Mouse (Mus musculus): Measurements from ENCODE around the gene Nova1. TPM values are rescaled to one million over a fixed set of nuclear protein-coding genes. Genes with fewer than 3 reads are reported as not detected.

The Nova1 gene
- polyA plus RNA-seq, 1 experiment from 2014 or later, result 1.5 TPM

DNA sequence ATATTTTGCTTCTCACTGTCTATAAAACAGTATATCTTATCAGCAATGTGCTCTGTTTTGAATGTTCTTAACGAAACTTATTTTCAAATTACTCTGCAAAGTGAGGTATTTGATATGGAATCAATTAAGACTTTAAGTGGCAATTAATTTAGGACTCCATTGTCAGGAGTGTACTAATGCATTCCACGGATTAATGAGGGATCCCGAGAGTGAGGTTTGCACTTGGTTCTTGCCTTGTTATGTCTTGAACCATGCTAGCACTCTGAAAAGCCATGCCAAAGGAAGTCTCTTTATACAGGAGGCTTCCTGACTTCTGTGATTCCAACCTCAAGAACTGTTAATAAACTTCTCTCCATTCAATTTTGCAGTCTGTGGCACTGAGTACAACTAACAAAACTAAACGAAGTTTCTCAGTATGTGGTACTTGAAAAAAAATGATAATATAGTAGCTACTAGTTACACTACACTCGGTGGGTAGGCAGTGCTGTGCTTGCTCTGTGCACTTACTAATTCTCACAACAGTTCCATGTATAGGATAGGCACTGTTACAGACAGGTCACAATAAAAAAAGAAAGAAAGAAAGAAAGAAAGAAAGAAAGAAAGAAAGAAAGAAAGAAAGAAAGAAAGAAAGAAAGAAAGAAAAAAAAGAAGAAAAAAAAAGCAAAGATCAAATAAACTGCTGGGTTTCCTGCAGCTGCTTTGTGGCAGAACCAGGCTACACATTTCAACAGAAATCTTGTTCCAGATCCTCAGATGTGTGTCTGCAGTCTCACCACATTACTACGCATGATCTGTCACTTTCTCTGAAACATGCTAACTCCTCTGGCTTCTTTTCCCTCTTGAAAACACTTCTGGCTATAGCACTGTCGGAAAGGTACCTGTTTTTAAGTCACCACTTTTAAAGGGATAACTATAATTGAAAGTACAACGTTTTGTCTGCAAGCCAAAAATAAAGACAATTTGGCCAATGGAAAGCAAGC is 36.1 kb downstream of the Nova1 start:
- no peaks in the 10 kb centered on the region for H3K36me3 ChIP-seq (ENCODE audit: control insufficient read depth, insufficient read depth, low read length)
- H3K27me3 ChIP-seq (replicated peaks; ENCODE audit: control insufficient read depth, insufficient read depth, low read length), result no peaks in the 10 kb centered on the region
- H3K4me1 ChIP-seq (ENCODE audit: control insufficient read depth, insufficient read depth, low read length), result no peaks in the 10 kb centered on the region
- H3K4me3 ChIP-seq (ENCODE audit: low read depth, low read length), result no peak overlapping the region
- no peak for ATAC-seq (ENCODE audit: low read depth)
- H3K9ac ChIP-seq (ENCODE audit: low read depth, low read length), result no peak overlapping the region
- no peaks in the 10 kb centered on the region for H3K9me3 ChIP-seq (ENCODE audit: control insufficient read depth, low read length)
- no peak overlapping the region for H3K27ac ChIP-seq (replicated peaks; ENCODE audit: low read depth, low read length)
- H3K4me2 ChIP-seq (ENCODE audit: low read depth, low read length), result no peak overlapping the region
- 62% methylated on average over 8 of the region's 8 CpGs for WGBS
- no peak for DNase-seq (ENCODE audit: low spot score)

DNA sequence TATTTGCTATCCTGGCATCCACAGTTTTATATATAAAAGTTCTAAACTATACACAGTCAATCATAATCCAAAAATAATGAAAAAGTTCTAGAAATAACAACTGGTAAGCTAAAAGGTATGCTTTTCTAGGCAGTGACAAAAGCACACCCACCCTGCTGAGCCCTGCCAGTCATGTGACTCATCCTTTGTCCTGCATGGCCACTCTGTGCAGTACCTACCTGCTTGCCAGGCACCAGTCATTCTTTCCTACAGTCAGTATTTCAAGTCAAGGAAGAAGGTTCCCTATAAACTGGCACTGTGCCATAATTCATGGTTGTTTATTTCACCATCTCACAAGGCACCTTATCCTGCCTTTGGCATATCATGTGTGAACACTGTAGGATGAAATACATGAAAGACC is 37.2 kb downstream of the Nova1 start:
- no peaks in the 10 kb centered on the region for H3K9me3 ChIP-seq (ENCODE audit: control insufficient read depth, low read length)
- no peaks in the 10 kb centered on the region for H3K36me3 ChIP-seq (ENCODE audit: control insufficient read depth, insufficient read depth, low read length)
- ATAC-seq (ENCODE audit: low read depth) (no peak), DNase-seq (ENCODE audit: low spot score) (no peak)
- H3K4me3 ChIP-seq (ENCODE audit: low read depth, low read length), result no peak overlapping the region
- no peak overlapping the region for H3K27ac ChIP-seq (replicated peaks; ENCODE audit: low read depth, low read length)
- H3K9ac ChIP-seq (ENCODE audit: low read depth, low read length), result no peak overlapping the region
- no peaks in the 10 kb centered on the region for H3K27me3 ChIP-seq (replicated peaks; ENCODE audit: control insufficient read depth, insufficient read depth, low read length)
- no peaks in the 10 kb centered on the region for H3K4me1 ChIP-seq (ENCODE audit: control insufficient read depth, insufficient read depth, low read length)
- no peak overlapping the region for H3K4me2 ChIP-seq (ENCODE audit: low read depth, low read length)

DNA sequence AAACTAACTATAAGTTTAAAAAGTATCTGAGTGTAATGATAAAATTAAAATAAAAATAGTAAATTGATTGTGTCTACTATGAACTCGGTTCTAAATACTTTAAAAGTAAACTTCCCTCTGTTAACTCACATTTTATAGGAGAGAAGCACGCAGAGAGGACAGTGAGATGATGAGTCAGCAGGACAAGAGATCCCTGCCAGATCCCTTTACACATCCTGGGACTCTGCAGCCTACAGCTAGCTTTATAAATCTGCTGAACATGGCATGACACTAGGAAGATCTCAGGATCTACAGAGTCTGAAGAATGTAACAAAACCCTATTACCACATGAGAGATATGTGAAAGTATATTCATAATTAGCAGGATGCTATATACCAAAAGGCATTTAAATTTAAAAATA is 37.7 kb downstream of the Nova1 start:
- Histone ChIP-seq H3K27ac (replicated peaks; ENCODE audit: low read depth, low read length) (no peak overlapping the region), H3K9ac (ENCODE audit: low read depth, low read length) (no peak overlapping the region), H3K4me1 (ENCODE audit: control insufficient read depth, insufficient read depth, low read length) (no peaks in the 10 kb centered on the region), H3K27me3 (replicated peaks; ENCODE audit: control insufficient read depth, insufficient read depth, low read length) (no peaks in the 10 kb centered on the region), H3K36me3 (ENCODE audit: control insufficient read depth, insufficient read depth, low read length) (no peaks in the 10 kb centered on the region), H3K9me3 (ENCODE audit: control insufficient read depth, low read length) (no peaks in the 10 kb centered on the region), H3K4me3 (ENCODE audit: low read depth, low read length) (no peak overlapping the region), H3K4me2 (ENCODE audit: low read depth, low read length) (no peak overlapping the region)
- ATAC-seq (ENCODE audit: low read depth) (no peak), DNase-seq (ENCODE audit: low spot score) (no peak)
- WGBS, result 69% methylated on average over 2 of the region's 2 CpGs

DNA sequence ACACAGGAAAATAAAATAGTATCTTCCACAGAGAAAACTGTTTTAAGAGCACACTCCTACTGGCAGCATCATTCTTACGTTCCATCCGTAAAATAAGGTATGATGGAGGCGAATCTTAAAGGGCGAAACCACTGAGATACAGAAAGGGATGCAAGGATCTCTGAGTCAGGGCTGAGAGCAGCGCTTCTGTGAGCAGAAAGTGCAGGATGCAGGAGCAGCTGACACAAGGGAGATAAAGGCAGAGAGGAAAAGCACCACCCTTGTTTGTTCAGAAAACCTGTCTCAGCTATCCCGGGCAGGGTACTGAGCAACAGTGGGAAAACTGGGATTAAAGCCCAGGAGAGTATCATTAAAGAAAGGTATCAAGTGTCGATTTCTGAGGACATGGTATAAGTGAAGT is 59.3 kb downstream of the Nova1 start:
- Histone ChIP-seq H3K4me3 (ENCODE audit: low read depth, low read length) (no peak overlapping the region), H3K27ac (replicated peaks; ENCODE audit: low read depth, low read length) (no peak overlapping the region), H3K36me3 (ENCODE audit: control insufficient read depth, insufficient read depth, low read length) (no peaks in the 10 kb centered on the region), H3K9ac (ENCODE audit: low read depth, low read length) (no peak overlapping the region), H3K4me2 (ENCODE audit: low read depth, low read length) (no peak overlapping the region), H3K27me3 (replicated peaks; ENCODE audit: control insufficient read depth, insufficient read depth, low read length) (no peaks in the 10 kb centered on the region), H3K4me1 (ENCODE audit: control insufficient read depth, insufficient read depth, low read length) (no peaks in the 10 kb centered on the region), H3K9me3 (ENCODE audit: control insufficient read depth, low read length) (no peaks in the 10 kb centered on the region)
- ATAC-seq (ENCODE audit: low read depth) (no peak), DNase-seq (ENCODE audit: low spot score) (no peak)
- WGBS, result 66% methylated on average over 7 of the region's 7 CpGs

DNA sequence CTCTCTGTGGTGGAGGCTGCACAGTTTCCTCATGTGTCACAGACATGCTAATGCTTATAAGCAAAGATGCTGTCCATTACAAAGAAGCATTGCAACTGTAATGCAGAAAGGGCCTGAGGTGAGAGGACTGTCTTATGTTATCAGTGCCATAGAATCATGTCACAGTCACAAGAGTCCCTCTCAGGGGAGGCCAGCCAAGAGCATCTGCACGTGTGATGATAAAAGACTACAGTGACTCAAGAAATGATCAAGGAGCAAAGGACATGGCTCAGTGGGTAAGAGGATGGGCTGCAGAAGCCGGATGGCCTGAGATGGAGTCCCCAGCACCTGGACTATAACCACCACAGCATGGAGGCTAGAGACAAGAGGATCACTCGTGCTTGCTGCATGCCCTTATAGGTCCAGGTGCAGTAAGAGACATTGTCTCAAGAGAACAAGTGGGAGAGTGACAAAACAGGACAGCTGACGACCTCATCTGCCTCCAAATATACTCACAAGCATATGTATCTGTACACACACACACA is 64.3 kb downstream of the Nova1 start:
- H3K36me3 ChIP-seq (ENCODE audit: control insufficient read depth, insufficient read depth, low read length), result no peaks in the 10 kb centered on the region
- no peak overlapping the region for H3K27ac ChIP-seq (replicated peaks; ENCODE audit: low read depth, low read length)
- no peak for DNase-seq (ENCODE audit: low spot score)
- no peak overlapping the region for H3K9ac ChIP-seq (ENCODE audit: low read depth, low read length)
- no peaks in the 10 kb centered on the region for H3K4me1 ChIP-seq (ENCODE audit: control insufficient read depth, insufficient read depth, low read length)
- WGBS, result 73% methylated on average over 4 of the region's 4 CpGs
- H3K4me3 ChIP-seq (ENCODE audit: low read depth, low read length), result no peak overlapping the region
- no peak overlapping the region for H3K4me2 ChIP-seq (ENCODE audit: low read depth, low read length)
- no peak for ATAC-seq (ENCODE audit: low read depth)
- no peaks in the 10 kb centered on the region for H3K27me3 ChIP-seq (replicated peaks; ENCODE audit: control insufficient read depth, insufficient read depth, low read length)
- no peaks in the 10 kb centered on the region for H3K9me3 ChIP-seq (ENCODE audit: control insufficient read depth, low read length)

DNA sequence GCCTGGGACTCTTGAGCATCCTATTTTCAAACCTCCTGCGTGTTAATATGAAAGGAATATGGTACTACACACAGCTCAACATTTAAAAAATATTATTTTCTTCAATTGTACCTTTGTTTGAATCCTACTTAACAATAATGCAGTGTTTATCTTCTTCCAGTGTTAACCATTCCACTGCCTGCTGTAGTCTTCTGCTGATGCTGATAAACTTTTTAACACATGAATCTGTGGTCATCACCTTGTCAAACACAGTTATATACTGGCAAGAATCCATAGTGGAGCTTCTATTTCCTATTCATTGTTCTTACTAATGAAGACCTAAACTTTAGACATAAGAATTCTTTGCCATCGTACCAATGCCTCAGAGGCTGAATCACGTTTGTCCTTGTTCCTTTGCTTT is 65.6 kb downstream of the Nova1 start:
- Histone ChIP-seq H3K4me3 (ENCODE audit: low read depth, low read length) (no peak overlapping the region), H3K4me2 (ENCODE audit: low read depth, low read length) (no peak overlapping the region), H3K36me3 (ENCODE audit: control insufficient read depth, insufficient read depth, low read length) (no peaks in the 10 kb centered on the region), H3K9ac (ENCODE audit: low read depth, low read length) (no peak overlapping the region), H3K27me3 (replicated peaks; ENCODE audit: control insufficient read depth, insufficient read depth, low read length) (no peaks in the 10 kb centered on the region), H3K9me3 (ENCODE audit: control insufficient read depth, low read length) (no peaks in the 10 kb centered on the region), H3K4me1 (ENCODE audit: control insufficient read depth, insufficient read depth, low read length) (no peaks in the 10 kb centered on the region), H3K27ac (replicated peaks; ENCODE audit: low read depth, low read length) (no peak overlapping the region)
- DNase-seq (ENCODE audit: low spot score), result no peak
- ATAC-seq (ENCODE audit: low read depth), result no peak
- WGBS, result 79% methylated on average over 3 of the region's 3 CpGs

DNA sequence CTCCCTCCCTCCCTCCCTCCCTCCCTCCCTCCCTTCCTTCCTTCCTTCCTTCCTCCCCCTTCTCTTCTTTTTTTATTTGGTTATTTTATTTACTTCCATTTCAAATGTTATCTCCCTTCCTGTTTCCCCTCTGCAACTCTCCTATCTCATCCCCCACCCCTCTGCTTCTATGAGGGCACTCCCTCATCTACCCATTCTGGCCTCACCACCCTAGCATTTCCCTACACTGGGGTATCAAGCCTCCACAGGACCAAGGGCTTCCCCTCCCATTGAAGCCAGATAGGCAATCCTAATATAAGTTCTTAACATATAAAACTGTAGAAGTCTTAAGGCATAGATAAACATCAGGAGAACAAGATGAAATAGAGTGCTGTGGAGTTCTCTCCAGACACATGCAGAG is 85.5 kb downstream of the Nova1 start:
- H3K4me2 ChIP-seq (ENCODE audit: low read depth, low read length), result no peak overlapping the region
- H3K4me1 ChIP-seq (ENCODE audit: control insufficient read depth, insufficient read depth, low read length), result no peaks in the 10 kb centered on the region
- H3K36me3 ChIP-seq (ENCODE audit: control insufficient read depth, insufficient read depth, low read length), result no peaks in the 10 kb centered on the region
- no peak overlapping the region for H3K27ac ChIP-seq (replicated peaks; ENCODE audit: low read depth, low read length)
- ATAC-seq (ENCODE audit: low read depth) (no peak), DNase-seq (ENCODE audit: low spot score) (no peak)
- H3K27me3 ChIP-seq (replicated peaks; ENCODE audit: control insufficient read depth, insufficient read depth, low read length), result no peaks in the 10 kb centered on the region
- no peak overlapping the region for H3K9ac ChIP-seq (ENCODE audit: low read depth, low read length)
- no peak overlapping the region for H3K4me3 ChIP-seq (ENCODE audit: low read depth, low read length)
- no peaks in the 10 kb centered on the region for H3K9me3 ChIP-seq (ENCODE audit: control insufficient read depth, low read length)

DNA sequence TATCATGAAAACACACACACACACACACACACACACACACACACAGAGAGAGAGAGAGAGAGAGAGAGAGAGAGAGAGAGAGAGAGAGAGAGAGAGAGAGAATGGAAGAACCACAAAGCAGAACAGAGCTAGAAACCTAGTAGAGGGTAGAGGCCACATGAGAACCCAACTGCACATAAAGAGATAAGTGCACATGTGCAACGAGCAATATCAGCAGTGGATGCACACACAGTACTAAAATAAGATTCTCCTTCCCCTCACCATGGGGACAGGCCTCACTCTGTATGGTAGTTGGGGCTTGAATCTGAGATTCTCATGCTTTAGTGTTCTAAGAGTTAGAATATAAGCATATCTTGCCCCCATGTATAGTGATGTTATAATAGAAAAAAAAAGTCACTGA is 86.8 kb downstream of the Nova1 start:
- no peak for DNase-seq (ENCODE audit: low spot score)
- Histone ChIP-seq H3K9ac (ENCODE audit: low read depth, low read length) (no peak overlapping the region), H3K9me3 (ENCODE audit: control insufficient read depth, low read length) (no peaks in the 10 kb centered on the region), H3K27ac (replicated peaks; ENCODE audit: low read depth, low read length) (no peak overlapping the region), H3K4me1 (ENCODE audit: control insufficient read depth, insufficient read depth, low read length) (no peaks in the 10 kb centered on the region), H3K36me3 (ENCODE audit: control insufficient read depth, insufficient read depth, low read length) (no peaks in the 10 kb centered on the region), H3K27me3 (replicated peaks; ENCODE audit: control insufficient read depth, insufficient read depth, low read length) (no peaks in the 10 kb centered on the region), H3K4me3 (ENCODE audit: low read depth, low read length) (no peak overlapping the region), H3K4me2 (ENCODE audit: low read depth, low read length) (no peak overlapping the region)
- WGBS, result 72% methylated on average over 1 of the region's 1 CpGs
- ATAC-seq (ENCODE audit: low read depth), result no peak

DNA sequence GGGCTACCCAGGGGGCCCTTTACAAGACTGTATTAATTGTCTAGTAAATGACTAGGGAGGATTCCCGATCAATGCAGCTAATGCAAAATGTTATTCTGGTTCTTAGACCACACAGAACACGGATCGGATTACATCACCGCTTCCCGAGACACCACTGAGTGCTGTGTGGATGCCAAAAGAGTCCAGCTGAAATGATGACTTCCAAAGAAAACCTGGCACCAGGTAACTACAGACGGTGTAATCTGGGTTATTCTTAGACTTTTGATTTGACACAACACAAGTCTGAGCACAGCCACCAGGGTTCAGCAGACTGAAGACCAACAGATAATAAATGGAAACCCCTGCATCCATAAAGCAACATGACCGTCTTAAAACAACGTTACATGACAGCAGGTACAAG is 96.8 kb downstream of the Nova1 start:
- no peaks in the 10 kb centered on the region for H3K27me3 ChIP-seq (replicated peaks; ENCODE audit: control insufficient read depth, insufficient read depth, low read length)
- no peaks in the 10 kb centered on the region for H3K9me3 ChIP-seq (ENCODE audit: control insufficient read depth, low read length)
- H3K27ac ChIP-seq (replicated peaks; ENCODE audit: low read depth, low read length), result no peak overlapping the region
- no peaks in the 10 kb centered on the region for H3K4me1 ChIP-seq (ENCODE audit: control insufficient read depth, insufficient read depth, low read length)
- H3K9ac ChIP-seq (ENCODE audit: low read depth, low read length), result no peak overlapping the region
- 37% methylated on average over 8 of the region's 8 CpGs for WGBS
- H3K4me3 ChIP-seq (ENCODE audit: low read depth, low read length), result no peak overlapping the region
- DNase-seq (ENCODE audit: low spot score), result peak; percentile 22
- no peaks in the 10 kb centered on the region for H3K36me3 ChIP-seq (ENCODE audit: control insufficient read depth, insufficient read depth, low read length)
- no peak overlapping the region for H3K4me2 ChIP-seq (ENCODE audit: low read depth, low read length)
- ATAC-seq (ENCODE audit: low read depth), result no peak

All from embryonic facial prominence, embryonic 14.5 days (tissue).